Mouse (Mus musculus) ES-Bruce4 (cell line): ENCODE measurements around the gene Gm20379. TPM values are rescaled to one million over a fixed set of nuclear protein-coding genes. Genes with fewer than 3 reads are reported as not detected.

Experiments
- H3K27ac ChIP-seq: 2 replicates; pipeline ENCODE4 v1.5.1; 2012; ENCODE audit warnings: low read length, inconsistent platforms; ENCODE audit not compliant: insufficient read depth
- H3K27me3 ChIP-seq: 2 replicates; pipeline ENCODE4 v1.6.1; 2012; ENCODE audit warnings: mild to moderate bottlenecking, low read length, inconsistent platforms; ENCODE audit not compliant: control insufficient read depth, poor library complexity, insufficient read depth, severe bottlenecking
- H3K36me3 ChIP-seq: 2 replicates; pipeline ENCODE4 v1.6.1; 2012; ENCODE audit warnings: inconsistent platforms, mild to moderate bottlenecking, low read length, moderate library complexity; ENCODE audit not compliant: control insufficient read depth, poor library complexity, insufficient read depth, severe bottlenecking
- H3K4me1 ChIP-seq: one replicate; pipeline ENCODE4 v1.8.1; 2011; ENCODE audit warnings: low read length; ENCODE audit not compliant: control insufficient read depth, insufficient read depth
- H3K4me3 ChIP-seq: 2 replicates; pipeline ENCODE4 v1.5.1; 2011; ENCODE audit warnings: low read depth, mild to moderate bottlenecking, low read length
- H3K9ac ChIP-seq: 2 replicates; pipeline ENCODE4 v1.6.1; 2012; ENCODE audit warnings: low read depth, mild to moderate bottlenecking, inconsistent platforms; ENCODE audit not compliant: poor library complexity, severe bottlenecking
- H3K9me3 ChIP-seq: replicated peaks from 2 replicates; pipeline ENCODE4 v1.6.1; 2012; ENCODE audit warnings: mild to moderate bottlenecking, low read length, inconsistent platforms; ENCODE audit not compliant: control insufficient read depth, poor library complexity, insufficient read depth, severe bottlenecking
- CTCF ChIP-seq: IDR thresholded peaks from one replicate; pipeline ENCODE4 v1.8.1; 2011; ENCODE audit warnings: low read depth, low read length
- EP300 ChIP-seq: IDR thresholded peaks from 2 replicates; pipeline ENCODE4 v1.6.1; 2011; ENCODE audit warnings: low read depth, low read length; ENCODE audit not compliant: insufficient read depth
- POLR2A ChIP-seq: IDR thresholded peaks from one replicate; pipeline ENCODE4 v1.8.1; 2011; ENCODE audit warnings: low read length; ENCODE audit not compliant: insufficient read depth
- polyA plus RNA-seq: library from polyadenylated mRNA; stranded (reverse); fragments of >200 nt; gene quantifications from 2 replicates; pipeline ENCODE4 v1.2.4, GENCODE M21; 2011; ENCODE audit warnings: low read depth; ENCODE audit not compliant: missing spikeins, insufficient read depth, insufficient read length

Gm20379 gene
- polyA plus RNA-seq, 1 experiment: not detected

DNA sequence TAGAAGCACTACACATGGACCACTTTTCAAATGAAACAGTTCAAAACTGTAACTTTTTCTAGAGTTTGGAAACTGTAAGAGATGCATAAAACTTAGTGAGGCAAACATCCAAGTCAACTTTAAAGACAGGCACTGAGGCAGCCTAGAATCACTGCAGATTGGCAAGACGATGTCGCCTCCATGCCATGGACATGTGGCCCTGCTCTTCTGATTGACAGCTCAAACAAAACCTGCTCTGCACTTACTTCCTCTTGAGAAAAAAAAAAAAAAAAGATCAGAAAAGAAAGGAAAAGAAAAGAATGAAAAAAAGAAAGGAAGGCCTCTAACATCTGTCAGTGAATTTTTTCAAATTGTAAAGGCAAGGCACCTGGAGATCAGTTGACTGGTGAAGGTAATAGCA, 28.8 kb upstream of the Gm20379 start:
- Histone ChIP-seq H3K4me1 (no peaks in the 10 kb centered on the region), H3K4me3 (no peak overlapping the region), H3K27me3 (no peaks in the 10 kb centered on the region), H3K9ac (no peak overlapping the region), H3K36me3 (no peaks in the 10 kb centered on the region), H3K27ac (no peak overlapping the region), H3K9me3 (no peaks in the 10 kb centered on the region)
- no peak for TF ChIP-seq EP300
- TF ChIP-seq POLR2A: no peak
- TF ChIP-seq CTCF: no peak

DNA sequence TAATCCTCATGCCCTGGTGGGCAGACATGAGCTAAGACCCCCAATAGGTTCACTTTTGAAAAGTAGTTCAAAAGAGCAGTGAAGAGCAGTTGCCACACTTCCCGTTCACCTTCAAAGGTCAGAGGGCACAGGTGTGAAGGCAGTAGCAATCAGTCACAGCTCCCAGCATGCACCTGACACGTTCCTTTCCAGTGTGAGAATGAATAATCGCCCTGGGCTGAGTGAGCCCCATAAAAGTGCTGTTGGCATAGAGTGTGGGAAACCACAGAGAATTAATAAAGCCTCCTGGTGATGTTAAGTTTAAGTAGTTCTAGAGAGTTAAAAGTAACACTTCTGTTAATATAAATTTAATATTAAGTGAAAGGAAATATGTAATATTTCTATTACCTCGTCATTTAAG, 14.2 kb upstream of the Gm20379 start:
- H3K4me1 ChIP-seq: no peaks in the 10 kb centered on the region
- H3K9me3 ChIP-seq: no peaks in the 10 kb centered on the region
- no peak overlapping the region for H3K9ac ChIP-seq
- TF ChIP-seq EP300 (no peak), CTCF (no peak)
- no peak overlapping the region for H3K4me3 ChIP-seq
- H3K27ac ChIP-seq: no peak overlapping the region
- H3K27me3 ChIP-seq: no peaks in the 10 kb centered on the region
- no peaks in the 10 kb centered on the region for H3K36me3 ChIP-seq

DNA sequence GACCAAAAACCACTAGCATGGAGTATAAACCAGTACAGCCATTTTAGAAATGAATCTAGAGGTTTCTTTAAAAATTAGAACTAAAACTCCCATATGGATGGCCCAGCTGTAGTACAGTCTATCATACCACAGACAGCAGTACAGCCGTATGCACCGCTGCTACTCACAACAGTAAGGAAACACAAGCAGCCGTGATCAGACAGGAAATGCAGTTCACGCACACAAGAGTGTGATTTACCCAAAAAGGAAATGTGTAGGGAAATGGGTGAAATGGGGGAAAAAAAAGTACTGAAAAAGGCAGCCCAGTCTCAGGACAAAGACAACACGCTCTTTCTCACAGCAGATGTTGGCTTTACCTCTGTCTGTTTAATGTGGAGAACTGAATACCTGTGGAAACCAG, 11.9 kb upstream of the Gm20379 start:
- Histone ChIP-seq H3K27me3 (no peaks in the 10 kb centered on the region), H3K27ac (no peak overlapping the region), H3K4me1 (no peaks in the 10 kb centered on the region), H3K9me3 (no peaks in the 10 kb centered on the region), H3K4me3 (no peak overlapping the region), H3K36me3 (no peaks in the 10 kb centered on the region), H3K9ac (no peak overlapping the region)
- TF ChIP-seq EP300: no peak
- no peak for TF ChIP-seq POLR2A
- no peak for TF ChIP-seq CTCF

DNA sequence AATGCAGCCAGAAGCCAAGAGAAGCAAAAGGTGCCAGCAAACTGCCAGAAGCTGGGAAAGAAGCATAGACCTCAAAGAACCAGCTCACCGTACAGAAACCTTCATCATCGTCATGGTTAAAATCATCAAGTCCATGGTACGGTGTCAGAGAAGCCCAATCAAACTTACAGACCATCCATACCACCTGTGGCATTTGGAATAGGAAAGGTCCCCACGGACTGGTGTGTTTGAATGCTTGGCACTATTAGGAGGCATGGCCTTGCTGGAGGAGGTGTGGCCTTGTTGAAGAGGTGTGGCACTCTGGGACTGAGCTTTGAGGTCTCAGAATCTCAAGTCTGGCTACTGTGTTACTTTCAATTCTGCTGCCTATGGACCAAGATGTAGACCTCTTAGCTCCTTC, 9.3 kb upstream of the Gm20379 start:
- Histone ChIP-seq H3K9ac (no peak overlapping the region), H3K27me3 (no peaks in the 10 kb centered on the region), H3K27ac (no peak overlapping the region), H3K4me3 (no peak overlapping the region), H3K36me3 (no peaks in the 10 kb centered on the region), H3K4me1 (no peaks in the 10 kb centered on the region), H3K9me3 (no peaks in the 10 kb centered on the region)
- TF ChIP-seq POLR2A (no peak), EP300 (no peak), CTCF (no peak)

DNA sequence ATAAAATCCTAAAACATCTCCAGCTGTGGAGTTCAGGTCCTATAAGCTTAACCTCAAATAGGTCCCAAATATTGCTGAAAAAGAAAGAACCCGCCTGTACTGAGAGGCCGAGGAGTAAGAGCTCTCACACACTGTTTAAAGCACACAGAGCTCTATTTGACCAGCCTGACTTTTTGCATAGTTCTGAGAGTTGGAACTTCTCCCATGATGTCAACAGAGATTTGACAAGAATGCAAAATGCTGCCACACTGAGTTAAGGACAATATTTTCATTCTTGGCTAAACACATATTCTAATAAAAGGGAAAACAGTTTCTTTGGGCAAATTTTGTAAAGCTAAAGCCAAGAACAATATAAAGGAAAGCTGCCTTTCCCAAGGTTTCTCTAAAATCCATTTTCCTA, 8.8 kb upstream of the Gm20379 start:
- H3K4me3 ChIP-seq: no peak overlapping the region
- H3K27me3 ChIP-seq: no peaks in the 10 kb centered on the region
- no peak overlapping the region for H3K27ac ChIP-seq
- H3K4me1 ChIP-seq: no peaks in the 10 kb centered on the region
- no peaks in the 10 kb centered on the region for H3K9me3 ChIP-seq
- H3K9ac ChIP-seq: no peak overlapping the region
- TF ChIP-seq CTCF (no peak), POLR2A (no peak), EP300 (no peak)
- no peaks in the 10 kb centered on the region for H3K36me3 ChIP-seq

DNA sequence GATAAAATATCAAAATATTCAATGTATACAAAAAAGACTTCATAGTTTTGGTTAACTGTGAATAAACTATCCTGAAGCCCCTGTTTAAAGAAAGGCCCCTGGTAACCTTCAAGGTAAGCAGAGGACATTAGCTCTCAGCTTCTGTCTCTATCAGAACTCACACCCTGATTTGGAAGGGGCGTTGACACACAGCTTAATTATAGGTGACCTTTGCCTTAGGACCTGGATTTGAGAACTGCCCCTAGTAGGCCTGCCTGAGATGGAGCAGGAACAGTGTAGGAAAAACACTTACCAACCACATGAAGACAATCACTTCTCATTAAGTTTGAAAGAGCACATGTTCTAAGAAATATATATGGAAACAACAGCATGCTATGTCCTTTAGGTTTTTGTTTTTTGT, 6.3 kb upstream of the Gm20379 start:
- Histone ChIP-seq H3K9ac (no peak overlapping the region), H3K9me3 (no peaks in the 10 kb centered on the region), H3K4me3 (no peak overlapping the region), H3K27ac (no peak overlapping the region), H3K4me1 (no peaks in the 10 kb centered on the region), H3K36me3 (no peaks in the 10 kb centered on the region), H3K27me3 (no peaks in the 10 kb centered on the region)
- TF ChIP-seq CTCF: no peak
- TF ChIP-seq EP300: no peak
- no peak for TF ChIP-seq POLR2A
